19 mouse cellular contexts compared by ENCODE assay signal in genomic region chr2:12372883-12373282, GRCm38 (mm10). TPM values are rescaled to one million over a fixed set of nuclear protein-coding genes. Genes with fewer than 3 reads are reported as not detected.
A peak's percentile ranks its signal among the peaks of the same experiment; 100 is the strongest.
DNase-seq lines count a peak whose midpoint lies in the region; ATAC-seq and TF ChIP-seq lines count a peak whose summit lies in the region.
"Had no signal": no experiment of that assay in that cellular context is flagged by ENCODE, and none has a peak within 500 bp of the region (broad histone marks: within the 10 kb centered on the region; RNA-seq: fewer than 3 reads in every experiment).

No protein-coding gene starts in this region.

- intact Hi-C loops in heart, postnatal 14 days (cut with DNase I) = no loop called here

- H3K27ac ChIP-seq in heart, embryonic 12.5 days (ENCODE audit: poor library complexity, severe bottlenecking) = no peak overlapping the region
- H3K27ac ChIP-seq in liver, postnatal 0 days (ENCODE audit: low read depth) = no peak overlapping the region
- H3K27ac ChIP-seq: embryonic facial prominence, embryonic 10.5 days; gastrocnemius, adult 2 months; hindbrain, embryonic 15.5 days; layer of hippocampus, adult 2 months; neural tube, embryonic 13.5 days had no signal

- no peak for DNase-seq in heart, postnatal 14 days
- DNase-seq in MEL-GATA-1-ER (ENCODE audit: extremely low read depth, low read depth) = peak; percentile 66
- peak; percentile 37 for DNase-seq in liver, postnatal 0 days
- DNase-seq in lung, postnatal 10 days = no peak
- DNase-seq in layer of hippocampus, adult 8-10 months (ENCODE audit: low spot score in 2 of 2) = no peak
- DNase-seq in ovary, postnatal 14 days (ENCODE audit: low spot score) = no peak
- DNase-seq: cerebellum, postnatal 36 days; gastrocnemius, adult 2 months; heart, postnatal 10 days; kidney, adult 18-20 months; kidney, postnatal 10 days; lung, embryonic 14.5 days; right cerebral cortex, postnatal 14 days had no signal

- no peak for TF ChIP-seq CTCF in liver, postnatal 0 days (IDR thresholded peaks at IDR 0.05; ENCODE audit: low read depth)

- H3K9me3 ChIP-seq in heart, embryonic 12.5 days (replicated peaks) = no peaks in the 10 kb centered on the region
- H3K9me3 ChIP-seq in liver, postnatal 0 days (ENCODE audit: low read length) = no peaks in the 10 kb centered on the region
- H3K9me3 ChIP-seq: embryonic facial prominence, embryonic 10.5 days; hindbrain, embryonic 15.5 days; neural tube, embryonic 13.5 days had no signal

- peaks cover 6% of the 10 kb centered on the region; the same call in 1 of the 2 replicates for H3K36me3 ChIP-seq in heart, embryonic 12.5 days
- peaks cover 11% of the 10 kb centered on the region for H3K36me3 ChIP-seq in liver, postnatal 0 days (replicated peaks; ENCODE audit: insufficient read depth, low read length)
- H3K36me3 ChIP-seq: hindbrain, embryonic 15.5 days; neural tube, embryonic 13.5 days had no signal

- ATAC-seq in heart, embryonic 12.5 days (ENCODE audit: insufficient number of reproducible peaks, low FRiP score) = peak; percentile 27; the same call in 1 of the 2 replicates
- peak; percentile 66 for ATAC-seq in erythroid progenitor cell, adult 5-6 weeks (replicated peaks; ENCODE audit: low FRiP score, poor library complexity, severe bottlenecking)
- ATAC-seq in liver, postnatal 0 days = peak; percentile 76

- H3K4me2 ChIP-seq in heart, embryonic 12.5 days = no peak overlapping the region
- 0 out of 2 replicates have a peak overlapping the region, but pooled peaks have one; percentile 10 for H3K4me2 ChIP-seq in liver, postnatal 0 days (ENCODE audit: low read depth, low read length)
- H3K4me2 ChIP-seq: hindbrain, embryonic 15.5 days; lung, embryonic 14.5 days; neural tube, embryonic 13.5 days had no signal

- 61% methylated on average over 2 of the region's 2 CpGs for WGBS in heart, embryonic 12.5 days
- WGBS in liver, postnatal 0 days (ENCODE audit: insufficient replicate concordance) = 44% methylated on average over 2 of the region's 2 CpGs

- no peaks in the 10 kb centered on the region for H3K27me3 ChIP-seq in heart, embryonic 12.5 days (replicated peaks)
- no peaks in the 10 kb centered on the region for H3K27me3 ChIP-seq in liver, postnatal 0 days (ENCODE audit: insufficient read depth, low read length)
- H3K27me3 ChIP-seq: hindbrain, embryonic 15.5 days; neural tube, embryonic 13.5 days had no signal

- no peak overlapping the region for H3K4me3 ChIP-seq in heart, embryonic 12.5 days
- no peak overlapping the region for H3K4me3 ChIP-seq in liver, postnatal 0 days (ENCODE audit: low read depth, low read length)
- H3K4me3 ChIP-seq: embryonic facial prominence, embryonic 10.5 days; gastrocnemius, adult 2 months; hindbrain, embryonic 15.5 days; layer of hippocampus, adult 2 months; neural tube, embryonic 13.5 days had no signal

- H3K4me1 ChIP-seq in heart, embryonic 12.5 days (replicated peaks) = peaks cover 6% of the 10 kb centered on the region; the same call in 1 of the 2 replicates
- peaks cover 5% of the 10 kb centered on the region for H3K4me1 ChIP-seq in liver, postnatal 0 days (ENCODE audit: insufficient read depth)
- H3K4me1 ChIP-seq: hindbrain, embryonic 15.5 days; neural tube, embryonic 13.5 days had no signal

- H3K9ac ChIP-seq in heart, embryonic 12.5 days = no peak overlapping the region
- no peak overlapping the region for H3K9ac ChIP-seq in liver, postnatal 0 days (replicated peaks)
- H3K9ac ChIP-seq: hindbrain, embryonic 15.5 days; lung, embryonic 14.5 days; neural tube, embryonic 13.5 days had no signal

- TF ChIP-seq EP300 in liver, postnatal 0 days (IDR thresholded peaks at IDR 0.05; ENCODE audit: low read depth) = peak; percentile 89

RNA-seq across cellular contexts. Expression of gene Mindy3, which starts 46.4 kb away (rescaled TPM):
- polyA plus RNA-seq in heart, embryonic 12.5 days (2016; fragmentation: Nextera tagmentation; extraction: Ambion mirVana) = 29.4 and 31.7 TPM in 2 replicates
- total RNA-seq in heart, postnatal 14 days (2021) = 10 to 100 TPM; 21.5 to 25.9 TPM
- total RNA-seq in erythroid progenitor cell, adult 5-6 weeks (2015; ENCODE audit: low replicate concordance) = 27.4 and 28.1 TPM in 2 replicates
- 12.8 and 17.7 TPM in 2 replicates for total RNA-seq in erythroid progenitor cell, adult 5-6 weeks (2017; ENCODE audit: low replicate concordance)
- polyA plus RNA-seq in liver, postnatal 0 days (2015; fragmentation: Nextera tagmentation; extraction: Ambion mirVana) = 12.3 and 13.1 TPM in 2 replicates
- total RNA-seq in layer of hippocampus, adult 8-10 months (2022) = 100 to 1,000 TPM in 1 of 4 experiments, 10 to 100 TPM in 3; 78.3 to 100 (median 86.5) TPM

Comparison
In these comparisons a context has a peak if more than half of its experiments do, and no peak if none do; other contexts are left out.
1. DNase-seq: peak in MEL-GATA-1-ER (single experiment) and liver, postnatal 0 days (single experiment); none in heart, postnatal 14 days (0 of 2), lung, postnatal 10 days (single experiment), layer of hippocampus, adult 8-10 months (0 of 2) and ovary, postnatal 14 days (single experiment).
2. Peak in every context shown above with its lines, with median percentiles within 50 percentile points of each other: ATAC-seq.